Mouse (Mus musculus) liver, embryonic 16.5 days (tissue): ENCODE data around the gene Egln3. TPM values are rescaled to one million over a fixed set of nuclear protein-coding genes. Genes with fewer than 3 reads are reported as not detected.

Experiments used
- ATAC-seq: fragments of 200-750 bp; cut with Nextera tagmentation; 2 replicates; pipeline ENCODE4 v1.8.0; 2017; ENCODE audit warnings: low read depth, mild to moderate bottlenecking, moderate number of reproducible peaks, moderate library complexity
- H3K27ac ChIP-seq: fragments of 300-500 bp; sonication (generic); 2 replicates; pipeline ENCODE4 v1.5.1; 2014; ENCODE audit warnings: mild to moderate bottlenecking, low read length
- H3K27me3 ChIP-seq: fragments of 300-500 bp; sonication (generic); 2 replicates; pipeline ENCODE4 v1.6.1; 2014; ENCODE audit warnings: low read depth, low read length, mixed read lengths; ENCODE audit not compliant: control insufficient read depth, insufficient read depth
- H3K36me3 ChIP-seq: fragments of 300-500 bp; sonication (generic); 2 replicates; pipeline ENCODE4 v1.6.1; 2014; ENCODE audit warnings: mild to moderate bottlenecking; ENCODE audit not compliant: control insufficient read depth, insufficient read depth
- H3K4me1 ChIP-seq: fragments of 300-500 bp; sonication (generic); 2 replicates; pipeline ENCODE4 v1.6.1; 2014; ENCODE audit warnings: low read depth, low read length, mixed read lengths; ENCODE audit not compliant: control insufficient read depth
- H3K4me2 ChIP-seq: fragments of 300-500 bp; sonication (generic); 2 replicates; pipeline ENCODE4 v1.6.1; 2014; ENCODE audit warnings: low read depth, low read length, mixed read lengths
- H3K4me3 ChIP-seq: fragments of 300-500 bp; sonication (generic); 2 replicates; pipeline ENCODE4 v1.5.1; 2014; ENCODE audit warnings: low read depth, mild to moderate bottlenecking, low read length
- H3K9ac ChIP-seq: fragments of 300-500 bp; sonication (generic); 2 replicates; pipeline ENCODE4 v1.6.1; 2014; ENCODE audit warnings: low read depth, low read length
- H3K9me3 ChIP-seq: fragments of 300-500 bp; sonication (generic); replicated peaks from 2 replicates; pipeline ENCODE4 v1.6.1; 2016; ENCODE audit warnings: low read length; ENCODE audit not compliant: control insufficient read depth
- WGBS: fragments of 180-500 bp; shearing (Covaris S2); extraction: QIAGEN DNeasy Blood & Tissue Kit; methylation state at CpG from one replicate; pipeline ENCODE4 v1.1.7; 2014; ENCODE audit not compliant: insufficient replicate concordance; 5-methylcytosine and 5-hydroxymethylcytosine counted together
- polyA plus RNA-seq: library from polyadenylated mRNA; unstranded; fragments of >200 nt; fragmentation: Nextera tagmentation; extraction: Ambion mirVana; gene quantifications from 2 replicates; pipeline ENCODE4 v1.2.1, GENCODE M21; 2015

The Egln3 gene
- 3.7 and 5.0 TPM in 2 replicates for polyA plus RNA-seq

GRCm38 (mm10) chr12:54203656-54204045, at the start of gene Egln3:
Gene Egln3, minus strand, starts transcription at chr12:54203860.
- Histone ChIP-seq H3K4me3 (peak within 1 kb of the TSS; percentile 67), H3K4me2 (peak within 1 kb of the TSS; percentile 73), H3K27ac (peak within 1 kb of the TSS; percentile 43; the same call in 1 of the 2 replicates), H3K9me3 (no peaks in the 10 kb centered on the region), H3K4me1 (peaks cover 8% of the 10 kb centered on the region), H3K36me3 (no peaks in the 10 kb centered on the region), H3K9ac (peak within 1 kb of the TSS; percentile 61), H3K27me3 (peaks cover 33% of the 10 kb centered on the region)
- WGBS = under 1% methylated on average over 25 of the region's 25 CpGs
- ATAC-seq = peak; percentile 84

GRCm38 (mm10) chr12:54253449-54253848, 49.8 kb upstream of the Egln3 start:
- H3K9me3 ChIP-seq = no peaks in the 10 kb centered on the region
- no peak for ATAC-seq
- no peaks in the 10 kb centered on the region for H3K27me3 ChIP-seq
- H3K4me1 ChIP-seq = peaks cover 6% of the 10 kb centered on the region
- H3K27ac ChIP-seq = no peak overlapping the region
- no peaks in the 10 kb centered on the region for H3K36me3 ChIP-seq
- WGBS = 21% methylated on average over 4 of the region's 4 CpGs
- H3K9ac ChIP-seq = no peak overlapping the region
- no peak overlapping the region for H3K4me2 ChIP-seq
- H3K4me3 ChIP-seq = no peak overlapping the region

GRCm38 (mm10) chr12:54251942-54252400, 48.3 kb upstream of the Egln3 start:
- 53% methylated on average over 9 of the region's 9 CpGs for WGBS

GRCm38 (mm10) chr12:54247835-54248234, 44.2 kb upstream of the Egln3 start:
- ATAC-seq = no peak
- Histone ChIP-seq H3K36me3 (no peaks in the 10 kb centered on the region), H3K4me1 (no peaks in the 10 kb centered on the region), H3K9ac (no peak overlapping the region), H3K4me2 (no peak overlapping the region), H3K4me3 (no peak overlapping the region), H3K27me3 (no peaks in the 10 kb centered on the region), H3K27ac (no peak overlapping the region), H3K9me3 (no peaks in the 10 kb centered on the region)
- 72% methylated on average over 7 of the region's 7 CpGs for WGBS

More at GRCm38 (mm10) chr12:54251942-54252400, 48.3 kb upstream of the Egln3 start:
- Histone ChIP-seq H3K27me3 (no peaks in the 10 kb centered on the region), H3K27ac (no peak overlapping the region), H3K4me2 (no peak overlapping the region), H3K4me1 (peaks cover 5% of the 10 kb centered on the region), H3K9me3 (no peaks in the 10 kb centered on the region), H3K4me3 (no peak overlapping the region), H3K9ac (no peak overlapping the region), H3K36me3 (no peaks in the 10 kb centered on the region)
- ATAC-seq = peak; percentile 58

GRCm38 (mm10) chr12:54243158-54243557, 39.5 kb upstream of the Egln3 start:
- 70% methylated on average over 5 of the region's 5 CpGs for WGBS
- no peak overlapping the region for H3K4me2 ChIP-seq
- ATAC-seq = no peak
- no peaks in the 10 kb centered on the region for H3K9me3 ChIP-seq
- no peak overlapping the region for H3K4me3 ChIP-seq
- H3K27ac ChIP-seq = no peak overlapping the region
- no peaks in the 10 kb centered on the region for H3K36me3 ChIP-seq
- H3K9ac ChIP-seq = no peak overlapping the region
- H3K27me3 ChIP-seq = no peaks in the 10 kb centered on the region
- H3K4me1 ChIP-seq = no peaks in the 10 kb centered on the region

GRCm38 (mm10) chr12:54241976-54242375, 38.3 kb upstream of the Egln3 start:
- Histone ChIP-seq H3K9ac (no peak overlapping the region), H3K27me3 (no peaks in the 10 kb centered on the region), H3K4me2 (no peak overlapping the region), H3K27ac (no peak overlapping the region), H3K36me3 (no peaks in the 10 kb centered on the region), H3K4me1 (no peaks in the 10 kb centered on the region), H3K4me3 (no peak overlapping the region), H3K9me3 (no peaks in the 10 kb centered on the region)
- no peak for ATAC-seq
- whole genome bisulfite sequencing = 67% methylated on average over 6 of the region's 6 CpGs

- no peak for ATAC-seq
- H3K9me3 ChIP-seq = no peaks in the 10 kb centered on the region
- 57% methylated on average over 6 of the region's 6 CpGs for WGBS
- no peaks in the 10 kb centered on the region for H3K36me3 ChIP-seq
- H3K27ac ChIP-seq = no peak overlapping the region
- no peak overlapping the region for H3K4me2 ChIP-seq
- H3K9ac ChIP-seq = no peak overlapping the region
- H3K4me1 ChIP-seq = no peaks in the 10 kb centered on the region
- no peaks in the 10 kb centered on the region for H3K27me3 ChIP-seq
- no peak overlapping the region for H3K4me3 ChIP-seq
Observed at GRCm38 (mm10) chr12:54233794-54234193, 30.1 kb upstream of the Egln3 start.

- no peak for ATAC-seq
- H3K4me1 ChIP-seq = no peaks in the 10 kb centered on the region
Observed at GRCm38 (mm10) chr12:54232996-54233603, 29.4 kb upstream of the Egln3 start.

GRCm38 (mm10) chr12:54232456-54232855, 28.8 kb upstream of the Egln3 start:
- Histone ChIP-seq H3K9ac (no peak overlapping the region), H3K27me3 (no peaks in the 10 kb centered on the region), H3K4me1 (no peaks in the 10 kb centered on the region), H3K27ac (no peak overlapping the region), H3K36me3 (no peaks in the 10 kb centered on the region), H3K9me3 (no peaks in the 10 kb centered on the region), H3K4me3 (no peak overlapping the region), H3K4me2 (no peak overlapping the region)
- WGBS = 74% methylated on average over 5 of the region's 5 CpGs
- ATAC-seq = no peak

More at GRCm38 (mm10) chr12:54232996-54233603, 29.4 kb upstream of the Egln3 start:
- Histone ChIP-seq H3K9ac (no peak overlapping the region), H3K27me3 (no peaks in the 10 kb centered on the region), H3K4me3 (no peak overlapping the region), H3K4me2 (no peak overlapping the region), H3K36me3 (no peaks in the 10 kb centered on the region), H3K9me3 (no peaks in the 10 kb centered on the region), H3K27ac (no peak overlapping the region)
- WGBS = 71% methylated on average over 7 of the region's 7 CpGs
